Mouse (Mus musculus): ENCODE measurements around the gene Dnmt3a. TPM values are rescaled to one million over a fixed set of nuclear protein-coding genes. Genes with fewer than 3 reads are reported as not detected.

Gene Dnmt3a
- polyA plus RNA-seq, 1 experiment from 2014 or later, result 152 TPM

GRCm38 (mm10) chr12:3776015-3776414 lies 29.8 kb upstream of the Dnmt3a start:
- H3K4me2 ChIP-seq, result no peak overlapping the region
- H3K9ac ChIP-seq, result no peak overlapping the region
- no peak for ATAC-seq (replicated peaks)
- peaks cover 14% of the 10 kb centered on the region for H3K4me1 ChIP-seq
- no peaks in the 10 kb centered on the region for H3K27me3 ChIP-seq (replicated peaks)
- H3K9me3 ChIP-seq, result no peaks in the 10 kb centered on the region
- H3K36me3 ChIP-seq (replicated peaks), result no peaks in the 10 kb centered on the region
- WGBS, result 98% methylated on average over 2 of the region's 2 CpGs
- no peak overlapping the region for H3K27ac ChIP-seq
- no peak overlapping the region for H3K4me3 ChIP-seq

GRCm38 (mm10) chr12:3777682-3778081 lies 28.1 kb upstream of the Dnmt3a start:
- H3K27me3 ChIP-seq (replicated peaks), result no peaks in the 10 kb centered on the region
- ATAC-seq (replicated peaks), result no peak
- no peak overlapping the region for H3K4me2 ChIP-seq
- H3K9me3 ChIP-seq, result no peaks in the 10 kb centered on the region
- H3K36me3 ChIP-seq (replicated peaks), result no peaks in the 10 kb centered on the region
- H3K27ac ChIP-seq, result no peak overlapping the region
- peaks cover 31% of the 10 kb centered on the region for H3K4me1 ChIP-seq
- H3K4me3 ChIP-seq, result no peak overlapping the region
- 93% methylated on average over 5 of the region's 5 CpGs for WGBS
- H3K9ac ChIP-seq, result no peak overlapping the region

DNA sequence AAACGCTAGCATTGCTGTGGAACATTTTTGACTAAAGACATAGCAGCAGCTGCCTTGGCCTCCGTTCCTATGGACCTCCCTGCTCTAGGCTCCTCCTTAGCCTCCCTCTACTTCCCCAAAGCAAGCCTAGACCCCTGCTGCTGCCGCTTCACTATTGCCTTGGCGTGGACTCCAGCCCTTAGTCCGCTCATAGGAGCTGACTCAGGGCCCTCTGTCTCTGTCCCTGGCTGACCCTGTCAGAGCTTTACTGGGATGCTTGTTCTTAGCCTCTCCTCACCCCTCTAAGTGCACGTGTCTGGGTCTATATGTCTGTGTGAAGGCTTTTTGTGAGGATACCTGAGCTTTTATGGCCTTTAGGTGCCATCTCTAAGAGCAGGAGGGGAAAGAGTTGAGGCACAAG lies 27.5 kb upstream of the Dnmt3a start:
- Histone ChIP-seq H3K27ac (no peak overlapping the region), H3K4me3 (no peak overlapping the region), H3K4me1 (peaks cover 37% of the 10 kb centered on the region), H3K9me3 (no peaks in the 10 kb centered on the region), H3K4me2 (no peak overlapping the region), H3K9ac (no peak overlapping the region), H3K27me3 (replicated peaks) (no peaks in the 10 kb centered on the region), H3K36me3 (replicated peaks) (no peaks in the 10 kb centered on the region)
- no peak for ATAC-seq (replicated peaks)
- 86% methylated on average over 6 of the region's 6 CpGs for WGBS

DNA sequence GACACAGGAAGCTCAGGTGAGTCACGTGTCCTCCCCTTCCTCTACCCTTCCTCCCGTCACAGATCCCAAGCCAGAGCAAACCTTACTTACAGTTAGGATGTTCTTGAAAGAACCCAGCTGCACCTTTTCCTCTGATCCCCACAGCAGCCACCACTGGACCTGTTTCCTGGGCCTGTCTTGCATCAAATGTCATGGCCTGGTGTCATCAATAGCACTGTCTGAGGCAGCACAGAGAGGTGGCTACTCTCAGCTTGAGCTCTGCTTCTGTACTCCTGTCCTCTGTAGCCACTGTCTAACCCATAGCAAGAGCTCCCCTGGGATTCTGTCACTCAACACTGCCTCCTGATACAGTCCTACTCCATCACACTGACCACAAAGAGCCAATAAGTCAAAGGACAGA lies 26.2 kb upstream of the Dnmt3a start:
- Histone ChIP-seq H3K4me2 (no peak overlapping the region), H3K9me3 (no peaks in the 10 kb centered on the region), H3K4me3 (no peak overlapping the region), H3K27ac (no peak overlapping the region), H3K9ac (no peak overlapping the region), H3K4me1 (peaks cover 48% of the 10 kb centered on the region), H3K36me3 (replicated peaks) (no peaks in the 10 kb centered on the region), H3K27me3 (replicated peaks) (no peaks in the 10 kb centered on the region)
- WGBS, result 80% methylated on average over 2 of the region's 2 CpGs
- ATAC-seq (replicated peaks), result no peak

- H3K9me3 ChIP-seq, result no peaks in the 10 kb centered on the region
- H3K4me1 ChIP-seq, result peaks cover 50% of the 10 kb centered on the region
- no peaks in the 10 kb centered on the region for H3K27me3 ChIP-seq (replicated peaks)
- 7% methylated on average over 8 of the region's 8 CpGs for WGBS
- H3K36me3 ChIP-seq (replicated peaks), result no peaks in the 10 kb centered on the region
- peak; percentile 67 for ATAC-seq (replicated peaks)
- peak overlapping the region; percentile 73 for H3K27ac ChIP-seq
- H3K4me3 ChIP-seq, result no peak overlapping the region
- no peak overlapping the region for H3K9ac ChIP-seq
- H3K4me2 ChIP-seq, result no peak overlapping the region
Observed at GRCm38 (mm10) chr12:3780405-3780891, 25.4 kb upstream of the Dnmt3a start.

- H3K4me3 ChIP-seq, result no peak overlapping the region
- 29% methylated on average over 7 of the region's 7 CpGs for WGBS
- H3K4me1 ChIP-seq, result peaks cover 50% of the 10 kb centered on the region
- no peak overlapping the region for H3K4me2 ChIP-seq
- H3K36me3 ChIP-seq (replicated peaks), result no peaks in the 10 kb centered on the region
- H3K9ac ChIP-seq, result no peak overlapping the region
- no peaks in the 10 kb centered on the region for H3K27me3 ChIP-seq (replicated peaks)
- no peaks in the 10 kb centered on the region for H3K9me3 ChIP-seq
- H3K27ac ChIP-seq, result peak overlapping the region; percentile 73
- ATAC-seq (replicated peaks), result peak; percentile 35
Observed at GRCm38 (mm10) chr12:3780931-3781471, 24.8 kb upstream of the Dnmt3a start.

DNA sequence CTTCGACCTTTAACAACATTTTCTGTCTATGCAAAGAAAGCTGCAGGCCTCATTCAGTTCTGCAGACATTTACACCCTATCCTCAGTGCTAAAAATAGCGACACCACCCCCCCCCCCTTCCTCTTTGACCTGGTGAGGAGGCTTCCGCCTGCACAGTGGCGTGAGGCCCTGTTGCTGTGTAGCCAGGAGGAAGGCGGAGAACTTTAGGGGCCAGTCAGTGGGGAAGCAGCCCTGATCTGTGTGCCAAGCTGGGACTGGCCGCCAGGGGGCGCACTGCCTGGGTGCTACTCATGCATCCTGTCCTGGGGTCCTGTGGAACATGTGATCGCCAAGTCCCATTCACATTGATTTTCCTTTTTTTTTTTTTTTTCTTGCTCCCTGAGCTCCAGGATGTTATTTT lies 24.3 kb upstream of the Dnmt3a start:
- ATAC-seq (replicated peaks), result peak; percentile 55
- H3K9ac ChIP-seq, result no peak overlapping the region
- 12% methylated on average over 8 of the region's 8 CpGs for WGBS
- H3K4me1 ChIP-seq, result peaks cover 50% of the 10 kb centered on the region
- H3K4me3 ChIP-seq, result no peak overlapping the region
- no peaks in the 10 kb centered on the region for H3K36me3 ChIP-seq (replicated peaks)
- no peaks in the 10 kb centered on the region for H3K9me3 ChIP-seq
- H3K27me3 ChIP-seq (replicated peaks), result no peaks in the 10 kb centered on the region
- no peak overlapping the region for H3K4me2 ChIP-seq
- peak overlapping the region; percentile 73 for H3K27ac ChIP-seq

DNA sequence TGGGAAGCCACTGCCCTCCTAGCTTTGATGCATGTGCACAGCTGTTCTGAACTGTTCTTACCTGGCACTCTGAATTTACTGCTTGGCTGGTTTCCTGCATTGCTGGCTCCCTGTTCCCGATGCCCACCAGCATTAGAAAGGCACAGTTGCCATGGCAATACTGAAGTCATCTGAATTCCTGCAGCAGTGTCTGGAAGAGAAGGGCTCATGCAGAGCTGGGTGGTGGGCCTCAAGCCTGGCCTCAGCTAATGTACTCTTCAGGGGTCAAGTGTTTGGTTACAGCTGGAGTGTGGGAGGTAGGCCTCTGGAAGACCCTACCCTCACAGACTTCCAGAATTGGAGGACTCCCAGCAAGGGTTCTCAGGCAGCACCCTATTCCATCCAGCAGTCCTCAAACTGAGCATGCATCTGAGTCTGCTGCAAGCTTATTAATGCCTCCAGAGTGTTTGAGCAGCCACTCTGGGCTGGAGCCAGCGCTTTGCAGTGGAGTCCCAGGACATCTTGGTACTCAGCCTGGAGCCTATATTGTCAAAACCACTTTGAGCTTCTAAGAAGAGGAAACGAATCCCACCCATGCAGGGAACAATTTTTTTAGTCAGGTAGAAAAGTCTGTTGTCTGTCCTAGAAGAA lies 22.5 kb upstream of the Dnmt3a start:
- Histone ChIP-seq H3K9me3 (no peaks in the 10 kb centered on the region), H3K36me3 (replicated peaks) (no peaks in the 10 kb centered on the region), H3K27ac (peak overlapping the region; percentile 69), H3K9ac (no peak overlapping the region), H3K4me2 (no peak overlapping the region), H3K4me3 (no peak overlapping the region), H3K4me1 (peaks cover 62% of the 10 kb centered on the region), H3K27me3 (replicated peaks) (no peaks in the 10 kb centered on the region)
- WGBS, result 32% methylated on average over 3 of the region's 3 CpGs
- peak; percentile 38; the same call in 1 of the 2 replicates for ATAC-seq (replicated peaks)

DNA sequence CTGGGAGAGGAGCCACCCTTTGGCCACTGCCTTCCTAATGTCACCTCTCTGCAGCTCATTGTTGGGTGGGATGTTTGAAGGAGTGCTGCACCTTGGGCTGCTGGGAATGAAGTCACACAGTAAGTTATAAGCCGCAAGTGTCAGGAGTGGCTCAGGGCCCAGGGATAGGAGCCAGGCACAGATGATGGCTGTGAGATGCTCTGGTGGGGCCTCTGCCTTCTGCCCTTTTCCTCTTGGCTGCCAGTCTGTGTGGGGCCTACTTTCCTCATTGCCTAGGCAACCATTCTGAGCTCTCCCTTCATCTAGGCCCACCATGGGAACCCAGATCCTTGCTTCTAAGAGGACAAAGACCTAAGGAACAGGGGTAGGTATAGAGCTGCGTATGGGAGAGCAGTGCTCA lies 21.5 kb upstream of the Dnmt3a start:
- 0 out of 2 replicates have a peak, but pooled peaks have one; percentile 0 for ATAC-seq (replicated peaks)
- no peaks in the 10 kb centered on the region for H3K9me3 ChIP-seq
- H3K27me3 ChIP-seq (replicated peaks), result no peaks in the 10 kb centered on the region
- no peak overlapping the region for H3K4me3 ChIP-seq
- 0 out of 2 replicates have a peak overlapping the region, but pooled peaks have one; percentile 35 for H3K27ac ChIP-seq
- no peak overlapping the region for H3K9ac ChIP-seq
- 60% methylated on average over 2 of the region's 2 CpGs for WGBS
- H3K4me2 ChIP-seq, result no peak overlapping the region
- no peaks in the 10 kb centered on the region for H3K36me3 ChIP-seq (replicated peaks)
- H3K4me1 ChIP-seq, result peaks cover 67% of the 10 kb centered on the region

GRCm38 (mm10) chr12:3784729-3785128 lies 21.1 kb upstream of the Dnmt3a start:
- no peak overlapping the region for H3K4me2 ChIP-seq
- H3K27me3 ChIP-seq (replicated peaks), result no peaks in the 10 kb centered on the region
- peaks cover 66% of the 10 kb centered on the region for H3K4me1 ChIP-seq
- no peak overlapping the region for H3K4me3 ChIP-seq
- 79% methylated on average over 4 of the region's 4 CpGs for WGBS
- 0 out of 2 replicates have a peak overlapping the region, but pooled peaks have one; percentile 35 for H3K27ac ChIP-seq
- no peaks in the 10 kb centered on the region for H3K36me3 ChIP-seq (replicated peaks)
- no peaks in the 10 kb centered on the region for H3K9me3 ChIP-seq
- no peak overlapping the region for H3K9ac ChIP-seq
- no peak for ATAC-seq (replicated peaks)

DNA sequence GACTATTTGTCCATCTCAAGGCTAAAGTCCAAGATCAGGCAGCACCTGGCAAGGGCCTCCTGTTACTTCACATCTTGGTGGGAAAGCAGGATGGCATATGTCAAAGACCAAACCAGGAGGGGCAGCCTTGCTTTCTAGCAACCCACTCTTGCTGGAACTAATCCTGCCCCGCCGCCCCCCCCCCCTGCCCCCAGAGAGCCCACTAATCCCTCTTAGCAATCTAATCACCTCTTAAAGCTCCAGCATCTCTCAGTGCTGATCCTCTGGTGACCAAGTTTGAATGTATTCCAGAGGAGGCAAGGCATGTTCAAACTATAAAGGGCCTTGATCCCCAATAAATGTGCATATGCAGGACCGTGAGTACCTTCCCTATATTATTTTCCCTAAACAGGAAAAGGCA lies 18.8 kb upstream of the Dnmt3a start:
- WGBS, result 15% methylated on average over 3 of the region's 3 CpGs
- no peaks in the 10 kb centered on the region for H3K9me3 ChIP-seq
- H3K27me3 ChIP-seq (replicated peaks), result no peaks in the 10 kb centered on the region
- H3K27ac ChIP-seq, result no peak overlapping the region
- no peak overlapping the region for H3K9ac ChIP-seq
- no peak overlapping the region for H3K4me3 ChIP-seq
- ATAC-seq (replicated peaks), result no peak
- no peak overlapping the region for H3K4me2 ChIP-seq
- H3K36me3 ChIP-seq (replicated peaks), result no peaks in the 10 kb centered on the region
- H3K4me1 ChIP-seq, result peaks cover 48% of the 10 kb centered on the region

- ATAC-seq (replicated peaks), result no peak
- no peaks in the 10 kb centered on the region for H3K36me3 ChIP-seq (replicated peaks)
- H3K4me1 ChIP-seq, result peaks cover 43% of the 10 kb centered on the region
- H3K4me2 ChIP-seq, result no peak overlapping the region
- H3K27ac ChIP-seq, result no peak overlapping the region
- no peak overlapping the region for H3K9ac ChIP-seq
- no peaks in the 10 kb centered on the region for H3K9me3 ChIP-seq
- no peak overlapping the region for H3K4me3 ChIP-seq
- 42% methylated on average over 1 of the region's 1 CpGs for whole genome bisulfite sequencing
- no peaks in the 10 kb centered on the region for H3K27me3 ChIP-seq (replicated peaks)
Observed at GRCm38 (mm10) chr12:3787541-3787940, 18.3 kb upstream of the Dnmt3a start.
